Mouse (Mus musculus) v-Abl transformed pro-B cells (cell line): ENCODE results near the gene Zfp618.

ENCODE experiments used
- in situ Hi-C, 2 experiments: fragments of 400-800 bp; cut with MboI; formaldehyde crosslinking; loops; one replicate each; pipeline ENCODE4 v1.15.1; 2025; ENCODE audit not compliant: unreplicated experiment in 2 of 2

Gene Zfp618

DNA sequence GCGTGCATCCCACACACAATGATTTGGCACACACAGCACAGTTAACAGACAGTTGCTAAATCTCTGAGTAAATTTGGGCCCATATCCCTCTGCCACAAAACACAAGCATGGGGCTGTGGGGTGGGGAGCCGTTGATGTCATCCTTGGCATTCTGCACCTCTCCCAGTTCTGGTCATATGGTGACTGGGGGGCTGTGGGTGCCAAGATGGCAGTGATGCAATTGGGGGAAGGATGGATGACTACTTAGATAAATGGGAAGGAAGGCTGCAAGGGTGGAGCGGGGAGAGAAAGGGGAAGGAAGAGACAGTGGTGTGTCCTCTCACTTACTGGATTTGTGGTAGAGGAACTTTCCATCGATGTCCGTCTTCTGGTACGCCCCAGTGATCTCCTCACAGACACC, 185.8 kb downstream of the Zfp618 start:
- in situ Hi-C loops = loop anchor here in 1 of 2 experiments (25.0 kb wide), 1 partner anchor 811 kb away; no protein-coding TSS in a partner anchor

GRCm38 (mm10) chr4:63154028-63154427, 188.7 kb downstream of the Zfp618 start:
- in situ Hi-C loops = loop anchor here in 1 of 2 experiments (25.0 kb wide), 1 partner anchor 808 kb away; no protein-coding TSS in a partner anchor

- in situ Hi-C loops = loop anchor here in 1 of 2 experiments (25.0 kb wide), 1 partner anchor 808 kb away; no protein-coding TSS in a partner anchor
Measured at GRCm38 (mm10) chr4:63154699-63155098, 189.3 kb downstream of the Zfp618 start, which contains the start of gene Ambp. Gene Ambp (minus strand): TSS chr4:63154799.

- in situ Hi-C loops = loop anchor here in 1 of 2 experiments (25.0 kb wide), 1 partner anchor 807 kb away; no protein-coding TSS in a partner anchor
Measured at GRCm38 (mm10) chr4:63155596-63155995, 190.2 kb downstream of the Zfp618 start.

GRCm38 (mm10) chr4:63156726-63157634, 191.6 kb downstream of the Zfp618 start:
- in situ Hi-C loops = loop anchor here in 1 of 2 experiments (25.0 kb wide), 1 partner anchor 805 kb away; no protein-coding TSS in a partner anchor

GRCm38 (mm10) chr4:63158192-63158591, 192.8 kb downstream of the Zfp618 start:
- in situ Hi-C loops = loop anchor here in 1 of 2 experiments (25.0 kb wide), 1 partner anchor 804 kb away; no protein-coding TSS in a partner anchor

DNA sequence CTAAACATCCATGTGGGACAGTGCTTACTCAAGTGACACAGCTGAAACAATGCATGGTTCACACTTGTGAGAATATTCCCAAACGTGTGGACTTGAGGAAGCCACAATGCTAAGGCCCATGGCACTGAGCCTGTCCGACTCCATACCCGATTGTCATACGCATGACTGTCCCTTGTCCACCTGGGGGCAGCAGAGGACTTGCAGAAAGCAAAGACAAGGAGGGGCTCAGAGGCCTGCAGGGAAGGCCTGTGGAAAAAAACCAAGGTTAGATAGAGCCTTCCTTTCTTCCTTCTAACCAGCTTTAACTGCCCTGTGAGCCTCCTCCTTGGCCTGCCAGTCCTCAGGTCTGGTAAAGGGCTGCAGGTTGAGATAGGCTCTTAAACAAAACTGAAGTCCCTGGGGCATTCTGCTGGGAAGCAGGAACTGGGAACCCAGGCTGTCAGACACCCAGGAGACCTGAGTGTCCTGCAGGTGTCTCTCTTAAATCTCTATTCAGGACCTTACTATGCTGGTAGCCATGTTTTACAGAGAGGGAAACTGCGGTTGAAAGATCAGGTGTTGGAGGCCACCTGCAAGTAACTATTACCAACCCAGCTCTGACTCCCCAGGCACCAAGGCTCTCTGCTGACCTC, 193.7 kb downstream of the Zfp618 start:
- in situ Hi-C loops = loop anchor here in 1 of 2 experiments (25.0 kb wide), 1 partner anchor 803 kb away; no protein-coding TSS in a partner anchor

GRCm38 (mm10) chr4:63165636-63166035, 200.3 kb downstream of the Zfp618 start:
- in situ Hi-C loops = loop anchor here (10.0 to 25.0 kb wide), 2 partner anchors 779 to 797 kb away; no protein-coding TSS in a partner anchor

- in situ Hi-C loops = loop anchor here (10.0 to 25.0 kb wide), 2 partner anchors 778 to 796 kb away; no protein-coding TSS in a partner anchor
Measured at GRCm38 (mm10) chr4:63166323-63166722, 200.9 kb downstream of the Zfp618 start.

GRCm38 (mm10) chr4:63170061-63170460, 204.7 kb downstream of the Zfp618 start:
- in situ Hi-C loops = loop anchor here in 1 of 2 experiments (25.0 kb wide), 1 partner anchor 792 kb away; no protein-coding TSS in a partner anchor

- in situ Hi-C loops = loop anchor here in 1 of 2 experiments (25.0 kb wide), 1 partner anchor 791 kb away; no protein-coding TSS in a partner anchor
Measured at GRCm38 (mm10) chr4:63171122-63171521, 205.7 kb downstream of the Zfp618 start.

GRCm38 (mm10) chr4:63171969-63172685, 206.8 kb downstream of the Zfp618 start, which contains the start of gene Kif12:
Gene Kif12 (minus strand): TSS chr4:63172131.
- in situ Hi-C loops = loop anchor here in 1 of 2 experiments (25.0 kb wide), 1 partner anchor 790 kb away; no protein-coding TSS in a partner anchor

GRCm38 (mm10) chr4:63181556-63181955, 216.2 kb downstream of the Zfp618 start:
- in situ Hi-C loops = loop anchor here (5.0 kb wide), 2 partner anchors 36 to 126 kb away; no protein-coding TSS in a partner anchor

GRCm38 (mm10) chr4:63186281-63186870, 221.0 kb downstream of the Zfp618 start:
- in situ Hi-C loops = no loop called here
